28 mouse cellular contexts compared by ENCODE assay signal in the genomic region with DNA sequence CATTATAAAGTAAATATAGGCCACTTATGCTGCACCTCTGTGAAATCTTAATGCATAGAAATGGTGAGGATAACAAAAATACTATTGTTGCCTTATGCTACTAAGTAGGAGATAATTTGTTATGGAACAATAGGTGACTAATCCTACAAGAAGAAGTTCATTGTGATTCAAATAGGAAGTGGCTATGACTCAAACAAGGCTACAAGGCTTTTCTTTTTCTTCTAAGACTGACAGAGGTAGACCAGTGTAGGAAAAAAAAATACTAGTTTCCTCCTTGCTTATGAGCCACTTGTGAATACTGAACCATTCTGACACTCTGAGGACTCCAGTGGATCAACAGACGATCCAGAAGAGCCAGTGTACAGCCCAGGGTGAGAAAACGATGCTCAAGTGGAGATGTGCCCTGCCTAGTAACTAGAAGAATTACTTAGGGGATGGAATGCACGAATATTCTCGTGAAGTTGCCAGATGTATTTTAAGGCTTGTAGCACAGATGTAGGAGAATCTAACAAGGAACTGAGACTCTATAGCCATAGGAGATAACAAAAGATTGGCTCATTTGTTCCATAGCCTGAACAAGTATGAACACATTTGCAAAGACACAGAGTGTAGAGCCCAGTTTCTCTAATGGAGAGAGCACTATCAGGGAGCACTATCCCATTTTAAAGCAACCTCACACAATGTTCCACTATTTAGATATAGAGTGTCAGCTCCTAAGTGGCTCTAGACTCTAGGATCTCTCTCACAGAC.
"Had no signal": no experiment of that assay in that cellular context is flagged by ENCODE, and none has a peak within 500 bp of the region (broad histone marks: within the 10 kb centered on the region; RNA-seq: fewer than 3 reads in every experiment).

No protein-coding gene starts in this region.

- DNase-seq: gastrocnemius, postnatal 14 days; gastrocnemius, postnatal 36 days; heart, adult 11 months; heart, adult 2 months; heart, postnatal 14 days; heart, postnatal 36 days; kidney, adult 18-20 months; kidney, adult 8-10 months; kidney, postnatal 10 days; kidney, postnatal 25 days; kidney, postnatal 4 days; left cerebral cortex, postnatal 4 days; liver; liver, embryonic 13.5 days had no signal

- H3K27me3 ChIP-seq: heart, embryonic 13.5 days; heart, embryonic 15.5 days; hindbrain, embryonic 12.5 days; intestine, embryonic 15.5 days; limb, embryonic 12.5 days; liver, embryonic 13.5 days; liver, embryonic 15.5 days had no signal

- H3K4me3 ChIP-seq: heart, adult 2 months; heart, embryonic 13.5 days; heart, embryonic 15.5 days; hindbrain, embryonic 12.5 days; intestine, embryonic 15.5 days; layer of hippocampus, adult 2 months; left cerebral cortex, adult 2 months; limb, embryonic 12.5 days; liver, embryonic 13.5 days; liver, embryonic 15.5 days had no signal

- H3K9ac ChIP-seq: heart, embryonic 13.5 days; heart, embryonic 15.5 days; hindbrain, embryonic 12.5 days; hindbrain, embryonic 14.5 days; intestine, embryonic 15.5 days; limb, embryonic 12.5 days; liver, embryonic 13.5 days; liver, embryonic 15.5 days had no signal

- H3K9me3 ChIP-seq: heart, embryonic 15.5 days; hindbrain, embryonic 12.5 days; intestine, embryonic 15.5 days; limb, embryonic 12.5 days; liver, embryonic 13.5 days; liver, embryonic 15.5 days had no signal

- H3K27ac ChIP-seq: heart, adult 2 months; heart, embryonic 13.5 days; heart, embryonic 15.5 days; hindbrain, embryonic 12.5 days; hindbrain, embryonic 14.5 days; intestine, embryonic 15.5 days; layer of hippocampus, adult 2 months; left cerebral cortex, adult 2 months; limb, embryonic 12.5 days; liver, embryonic 13.5 days; liver, embryonic 15.5 days had no signal

- H3K36me3 ChIP-seq: heart, embryonic 13.5 days; heart, embryonic 15.5 days; hindbrain, embryonic 12.5 days; intestine, embryonic 15.5 days; limb, embryonic 12.5 days; liver, embryonic 13.5 days; liver, embryonic 15.5 days had no signal

- H3K4me2 ChIP-seq: heart, embryonic 11.5 days; heart, embryonic 13.5 days; heart, embryonic 15.5 days; hindbrain, embryonic 12.5 days; hindbrain, embryonic 14.5 days; intestine, embryonic 15.5 days; limb, embryonic 12.5 days; liver, embryonic 11.5 days; liver, embryonic 13.5 days; liver, embryonic 15.5 days had no signal

- H3K4me1 ChIP-seq: heart, embryonic 13.5 days; heart, embryonic 15.5 days; hindbrain, embryonic 12.5 days; intestine, embryonic 15.5 days; limb, embryonic 12.5 days; liver, embryonic 13.5 days; liver, embryonic 15.5 days had no signal

- ATAC-seq: hindbrain, embryonic 16.5 days; inflammation-experienced regulatory T-cells, adult 6 months; intestine, embryonic 15.5 days; intestine, postnatal 0 days had no signal
